Mouse (Mus musculus): ENCODE measurements around the gene Olfr78. TPM values are rescaled to one million over a fixed set of nuclear protein-coding genes. Genes with fewer than 3 reads are reported as not detected.

The Olfr78 gene
- 0.18 and 0.49 TPM in 2 replicates for polyA plus RNA-seq (2014; fragmentation: Nextera tagmentation; extraction: Ambion mirVana)

GRCm38 (mm10) chr7:102759266-102759665 lies at the start of gene Olfr78, which contains the start of gene Olfr560:
Olfr78 (minus strand) TSS chr7:102759471.
Olfr560 (minus strand) TSS chr7:102759366.
- no peak within 1 kb of the TSS for H3K27ac ChIP-seq (ENCODE audit: low read length)
- H3K4me1 ChIP-seq (ENCODE audit: control insufficient read depth, insufficient read depth, low read length) = no peaks in the 10 kb centered on the region
- no peak within 1 kb of the TSS for H3K4me2 ChIP-seq (replicated peaks; ENCODE audit: low read depth, low read length)
- ATAC-seq (ENCODE audit: insufficient number of reproducible peaks, insufficient read depth, low FRiP score, low read depth) = no peak
- WGBS = 63% methylated on average over 4 of the region's 4 CpGs
- no peaks in the 10 kb centered on the region for H3K36me3 ChIP-seq (ENCODE audit: control insufficient read depth, insufficient read depth, low read length)
- H3K4me3 ChIP-seq (ENCODE audit: low read depth, low read length) = no peak within 1 kb of the TSS
- H3K9me3 ChIP-seq (ENCODE audit: control insufficient read depth, low read depth, low read length) = no peaks in the 10 kb centered on the region
- no peak within 1 kb of the TSS for H3K9ac ChIP-seq (replicated peaks; ENCODE audit: low read depth, low read length)
- H3K27me3 ChIP-seq (ENCODE audit: control insufficient read depth, insufficient read depth, low read length) = no peaks in the 10 kb centered on the region

- Histone ChIP-seq H3K9ac (replicated peaks; ENCODE audit: low read depth, low read length) (no peak within 1 kb of the TSS), H3K4me1 (ENCODE audit: control insufficient read depth, insufficient read depth, low read length) (no peaks in the 10 kb centered on the region), H3K4me2 (replicated peaks; ENCODE audit: low read depth, low read length) (no peak within 1 kb of the TSS), H3K9me3 (ENCODE audit: control insufficient read depth, low read depth, low read length) (no peaks in the 10 kb centered on the region), H3K36me3 (ENCODE audit: control insufficient read depth, insufficient read depth, low read length) (no peaks in the 10 kb centered on the region), H3K4me3 (ENCODE audit: low read depth, low read length) (no peak within 1 kb of the TSS), H3K27ac (ENCODE audit: low read length) (no peak within 1 kb of the TSS), H3K27me3 (ENCODE audit: control insufficient read depth, insufficient read depth, low read length) (no peaks in the 10 kb centered on the region)
- no peak for ATAC-seq (ENCODE audit: insufficient number of reproducible peaks, insufficient read depth, low FRiP score, low read depth)
Measured at GRCm38 (mm10) chr7:102803180-102803579, 43.9 kb upstream of the Olfr78 start, which contains the start of gene Olfr564. Olfr564 (plus strand) TSS chr7:102803480.

GRCm38 (mm10) chr7:102770921-102771320 lies 11.7 kb upstream of the Olfr78 start, which contains the start of gene Olfr561:
Olfr561 (plus strand) TSS chr7:102771221.
- Histone ChIP-seq H3K4me2 (replicated peaks; ENCODE audit: low read depth, low read length) (no peak within 1 kb of the TSS), H3K36me3 (ENCODE audit: control insufficient read depth, insufficient read depth, low read length) (no peaks in the 10 kb centered on the region), H3K27me3 (ENCODE audit: control insufficient read depth, insufficient read depth, low read length) (no peaks in the 10 kb centered on the region), H3K4me3 (ENCODE audit: low read depth, low read length) (no peak within 1 kb of the TSS), H3K4me1 (ENCODE audit: control insufficient read depth, insufficient read depth, low read length) (no peaks in the 10 kb centered on the region), H3K9me3 (ENCODE audit: control insufficient read depth, low read depth, low read length) (no peaks in the 10 kb centered on the region), H3K9ac (replicated peaks; ENCODE audit: low read depth, low read length) (no peak within 1 kb of the TSS), H3K27ac (ENCODE audit: low read length) (no peak within 1 kb of the TSS)
- WGBS = 83% methylated on average over 2 of the region's 2 CpGs
- no peak for ATAC-seq (ENCODE audit: insufficient number of reproducible peaks, insufficient read depth, low FRiP score, low read depth)

- no peaks in the 10 kb centered on the region for H3K4me1 ChIP-seq (ENCODE audit: control insufficient read depth, insufficient read depth, low read length)
- ATAC-seq (ENCODE audit: insufficient number of reproducible peaks, insufficient read depth, low FRiP score, low read depth) = no peak
- H3K4me3 ChIP-seq (ENCODE audit: low read depth, low read length) = no peak overlapping the region
- no peak overlapping the region for H3K4me2 ChIP-seq (replicated peaks; ENCODE audit: low read depth, low read length)
- H3K36me3 ChIP-seq (ENCODE audit: control insufficient read depth, insufficient read depth, low read length) = no peaks in the 10 kb centered on the region
- H3K27me3 ChIP-seq (ENCODE audit: control insufficient read depth, insufficient read depth, low read length) = no peaks in the 10 kb centered on the region
- H3K27ac ChIP-seq (ENCODE audit: low read length) = no peak overlapping the region
- WGBS = 8% methylated on average over 1 of the region's 1 CpGs
- H3K9ac ChIP-seq (replicated peaks; ENCODE audit: low read depth, low read length) = no peak overlapping the region
- no peaks in the 10 kb centered on the region for H3K9me3 ChIP-seq (ENCODE audit: control insufficient read depth, low read depth, low read length)
Measured at GRCm38 (mm10) chr7:102752086-102752485, 7.2 kb downstream of the Olfr78 start.

GRCm38 (mm10) chr7:102737705-102738104 lies 21.6 kb downstream of the Olfr78 start:
- Histone ChIP-seq H3K9ac (replicated peaks; ENCODE audit: low read depth, low read length) (no peak overlapping the region), H3K4me1 (ENCODE audit: control insufficient read depth, insufficient read depth, low read length) (no peaks in the 10 kb centered on the region), H3K27ac (ENCODE audit: low read length) (no peak overlapping the region), H3K4me2 (replicated peaks; ENCODE audit: low read depth, low read length) (no peak overlapping the region), H3K4me3 (ENCODE audit: low read depth, low read length) (no peak overlapping the region), H3K36me3 (ENCODE audit: control insufficient read depth, insufficient read depth, low read length) (no peaks in the 10 kb centered on the region), H3K27me3 (ENCODE audit: control insufficient read depth, insufficient read depth, low read length) (no peaks in the 10 kb centered on the region), H3K9me3 (ENCODE audit: control insufficient read depth, low read depth, low read length) (no peaks in the 10 kb centered on the region)
- 48% methylated on average over 2 of the region's 2 CpGs for WGBS
- no peak for ATAC-seq (ENCODE audit: insufficient number of reproducible peaks, insufficient read depth, low FRiP score, low read depth)

- Histone ChIP-seq H3K27me3 (ENCODE audit: control insufficient read depth, insufficient read depth, low read length) (no peaks in the 10 kb centered on the region), H3K4me1 (ENCODE audit: control insufficient read depth, insufficient read depth, low read length) (no peaks in the 10 kb centered on the region), H3K36me3 (ENCODE audit: control insufficient read depth, insufficient read depth, low read length) (no peaks in the 10 kb centered on the region), H3K27ac (ENCODE audit: low read length) (no peak overlapping the region), H3K4me2 (replicated peaks; ENCODE audit: low read depth, low read length) (no peak overlapping the region), H3K4me3 (ENCODE audit: low read depth, low read length) (no peak overlapping the region), H3K9ac (replicated peaks; ENCODE audit: low read depth, low read length) (no peak overlapping the region), H3K9me3 (ENCODE audit: control insufficient read depth, low read depth, low read length) (no peaks in the 10 kb centered on the region)
- peak; percentile 46; the same call in 1 of the 2 replicates for ATAC-seq (ENCODE audit: insufficient number of reproducible peaks, insufficient read depth, low FRiP score, low read depth)
- 22% methylated on average over 1 of the region's 1 CpGs for WGBS
Measured at GRCm38 (mm10) chr7:102733793-102734192, 25.5 kb downstream of the Olfr78 start.

- Histone ChIP-seq H3K27ac (ENCODE audit: low read length) (no peak within 1 kb of the TSS), H3K4me2 (replicated peaks; ENCODE audit: low read depth, low read length) (no peak within 1 kb of the TSS), H3K27me3 (ENCODE audit: control insufficient read depth, insufficient read depth, low read length) (no peaks in the 10 kb centered on the region), H3K9ac (replicated peaks; ENCODE audit: low read depth, low read length) (no peak within 1 kb of the TSS), H3K4me1 (ENCODE audit: control insufficient read depth, insufficient read depth, low read length) (no peaks in the 10 kb centered on the region), H3K36me3 (ENCODE audit: control insufficient read depth, insufficient read depth, low read length) (no peaks in the 10 kb centered on the region), H3K4me3 (ENCODE audit: low read depth, low read length) (no peak within 1 kb of the TSS), H3K9me3 (ENCODE audit: control insufficient read depth, low read depth, low read length) (no peaks in the 10 kb centered on the region)
- ATAC-seq (ENCODE audit: insufficient number of reproducible peaks, insufficient read depth, low FRiP score, low read depth) = no peak
Measured at GRCm38 (mm10) chr7:102727391-102727790, 31.9 kb downstream of the Olfr78 start, which contains the start of gene Olfr559. Olfr559 (minus strand) TSS chr7:102727491.

- no peak within 1 kb of the TSS for H3K4me3 ChIP-seq (ENCODE audit: low read depth, low read length)
- ATAC-seq (ENCODE audit: insufficient number of reproducible peaks, insufficient read depth, low FRiP score, low read depth) = no peak
- H3K4me2 ChIP-seq (replicated peaks; ENCODE audit: low read depth, low read length) = no peak within 1 kb of the TSS
- H3K27ac ChIP-seq (ENCODE audit: low read length) = no peak within 1 kb of the TSS
- 33% methylated on average over 1 of the region's 1 CpGs for WGBS
- no peaks in the 10 kb centered on the region for H3K4me1 ChIP-seq (ENCODE audit: control insufficient read depth, insufficient read depth, low read length)
- no peaks in the 10 kb centered on the region for H3K9me3 ChIP-seq (ENCODE audit: control insufficient read depth, low read depth, low read length)
- no peaks in the 10 kb centered on the region for H3K36me3 ChIP-seq (ENCODE audit: control insufficient read depth, insufficient read depth, low read length)
- no peaks in the 10 kb centered on the region for H3K27me3 ChIP-seq (ENCODE audit: control insufficient read depth, insufficient read depth, low read length)
- H3K9ac ChIP-seq (replicated peaks; ENCODE audit: low read depth, low read length) = no peak within 1 kb of the TSS
Measured at GRCm38 (mm10) chr7:102718970-102719369, 40.3 kb downstream of the Olfr78 start, which contains the start of gene Olfr33. Olfr33 (minus strand) TSS chr7:102719070.

GRCm38 (mm10) chr7:102701915-102702314 lies 57.4 kb downstream of the Olfr78 start, which contains the start of gene Olfr558:
Olfr558 (plus strand) TSS chr7:102702215.
- no peaks in the 10 kb centered on the region for H3K36me3 ChIP-seq (ENCODE audit: control insufficient read depth, insufficient read depth, low read length)
- H3K27ac ChIP-seq (ENCODE audit: low read length) = no peak within 1 kb of the TSS
- no peaks in the 10 kb centered on the region for H3K4me1 ChIP-seq (ENCODE audit: control insufficient read depth, insufficient read depth, low read length)
- no peak within 1 kb of the TSS for H3K4me2 ChIP-seq (replicated peaks; ENCODE audit: low read depth, low read length)
- H3K9me3 ChIP-seq (ENCODE audit: control insufficient read depth, low read depth, low read length) = no peaks in the 10 kb centered on the region
- no peak within 1 kb of the TSS for H3K4me3 ChIP-seq (ENCODE audit: low read depth, low read length)
- no peak within 1 kb of the TSS for H3K9ac ChIP-seq (replicated peaks; ENCODE audit: low read depth, low read length)
- no peak for ATAC-seq (ENCODE audit: insufficient number of reproducible peaks, insufficient read depth, low FRiP score, low read depth)
- no peaks in the 10 kb centered on the region for H3K27me3 ChIP-seq (ENCODE audit: control insufficient read depth, insufficient read depth, low read length)

Measured in stomach, embryonic 14.5 days (tissue).